Mouse (Mus musculus) forelimb bud, embryonic 11.5 days (tissue): ENCODE data around the gene Gm48551.

ENCODE experiments used
- DNase-seq: peaks from one replicate; pipeline ENCODE4 v3.0.0-alpha.2; 2012; ENCODE audit warnings: low read depth, low spot score

Gene Gm48551

GRCm38 (mm10) chr10:81382039-81382438 lies 2.2 kb upstream of the Gm48551 start:
- DNase-seq = no peak

DNA sequence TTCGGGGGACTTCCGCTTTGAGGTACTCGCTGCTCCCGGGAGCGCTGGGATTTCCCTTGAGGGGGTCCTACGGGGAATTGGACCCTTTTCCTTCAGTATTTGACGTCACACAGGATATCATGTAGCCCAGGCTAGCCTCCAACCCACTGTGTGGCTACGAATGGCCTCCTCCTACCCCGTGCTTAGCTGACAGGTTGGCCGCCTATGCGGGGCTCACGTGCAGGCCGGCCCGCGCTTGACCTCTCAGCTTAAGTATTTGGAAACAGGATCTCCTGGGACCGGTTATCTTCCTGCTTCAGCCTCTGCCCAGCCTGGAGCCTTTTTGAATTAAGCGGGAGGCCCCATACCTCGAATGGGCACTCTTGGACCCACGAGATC lies 328 bp downstream of the Gm48551 start:
- no peak for DNase-seq

GRCm38 (mm10) chr10:81385603-81386306 lies 1.5 kb downstream of the Gm48551 start:
- no peak for DNase-seq

GRCm38 (mm10) chr10:81387716-81388115 lies 3.5 kb downstream of the Gm48551 start:
- no peak for DNase-seq

- no peak for DNase-seq
Measured at GRCm38 (mm10) chr10:81388505-81389055, 4.3 kb downstream of the Gm48551 start, which contains the start of gene Gm48552. Gene Gm48552, plus strand, starts transcription at chr10:81389005.

DNA sequence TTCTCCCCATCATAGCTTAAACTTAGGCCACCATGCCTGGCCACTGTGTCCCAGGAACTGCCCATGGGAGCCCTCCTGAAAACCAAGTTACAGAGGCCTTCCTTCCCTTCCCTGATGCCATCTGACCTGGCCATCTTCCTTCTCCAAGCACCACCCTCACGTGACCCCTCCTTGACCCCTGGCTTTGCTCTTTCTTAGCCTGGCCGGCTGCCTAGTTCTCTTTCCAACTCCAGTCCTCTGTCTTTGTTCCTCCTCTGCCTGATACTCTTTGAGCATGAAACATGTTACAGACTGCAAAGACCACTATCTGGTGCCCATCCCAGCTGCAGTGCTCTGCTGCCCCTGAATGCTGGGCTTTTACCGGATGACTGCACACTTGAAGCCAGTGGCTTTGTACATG lies 5.1 kb downstream of the Gm48551 start:
- no peak for DNase-seq

DNA sequence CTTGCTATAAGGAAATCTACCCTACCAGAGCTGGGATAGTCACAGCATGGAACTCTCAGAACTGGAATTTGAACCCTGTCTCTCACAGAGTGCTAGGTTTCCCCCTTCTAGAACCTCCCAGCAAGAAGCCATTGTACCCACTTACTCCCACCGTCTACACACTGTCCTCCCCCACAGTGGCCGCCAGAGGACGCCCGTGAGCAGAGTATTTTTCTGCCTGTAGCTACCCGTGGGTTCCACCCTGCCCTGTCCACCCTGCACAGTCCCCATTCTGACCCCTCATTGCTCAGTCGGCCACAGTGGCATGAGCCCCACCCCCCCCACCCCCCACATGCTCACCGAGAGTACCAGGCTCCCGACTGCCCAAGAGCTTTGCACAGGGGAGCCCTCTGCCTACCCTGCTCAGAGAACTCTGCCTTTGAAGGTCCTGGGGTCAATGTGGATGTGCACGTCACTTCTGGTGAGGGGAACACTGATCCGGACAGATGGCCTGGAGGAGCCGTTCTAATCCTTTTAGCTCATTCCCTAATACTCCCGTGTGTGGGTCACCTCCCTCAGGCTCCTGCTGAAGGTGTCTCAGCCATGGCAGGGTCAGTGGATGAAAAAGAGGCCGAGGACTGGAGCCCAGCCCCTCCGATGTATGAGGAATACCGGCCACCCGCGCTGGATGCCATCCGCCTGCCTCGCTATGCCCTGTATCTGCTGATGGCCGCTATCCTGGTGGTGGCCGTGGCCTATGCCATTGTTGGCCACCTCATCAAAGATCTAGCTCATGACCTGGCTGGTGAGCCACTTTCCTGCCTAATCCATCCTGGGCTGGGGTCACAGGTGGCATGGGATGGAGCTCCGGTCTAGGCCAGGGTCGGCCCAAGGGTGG lies 5.8 kb downstream of the Gm48551 start:
- peak; percentile 62 for DNase-seq

- DNase-seq = no peak
Measured at GRCm38 (mm10) chr10:81390678-81390965, 6.4 kb downstream of the Gm48551 start.

GRCm38 (mm10) chr10:81392270-81392669 lies 8.0 kb downstream of the Gm48551 start:
- DNase-seq = no peak

GRCm38 (mm10) chr10:81392781-81393185 lies 8.5 kb downstream of the Gm48551 start, which contains the start of gene Smim24:
Gene Smim24, plus strand, starts transcription at chr10:81393051.
- no peak for DNase-seq

- no peak for DNase-seq
Measured at GRCm38 (mm10) chr10:81393456-81394063, 9.3 kb downstream of the Gm48551 start.

DNA sequence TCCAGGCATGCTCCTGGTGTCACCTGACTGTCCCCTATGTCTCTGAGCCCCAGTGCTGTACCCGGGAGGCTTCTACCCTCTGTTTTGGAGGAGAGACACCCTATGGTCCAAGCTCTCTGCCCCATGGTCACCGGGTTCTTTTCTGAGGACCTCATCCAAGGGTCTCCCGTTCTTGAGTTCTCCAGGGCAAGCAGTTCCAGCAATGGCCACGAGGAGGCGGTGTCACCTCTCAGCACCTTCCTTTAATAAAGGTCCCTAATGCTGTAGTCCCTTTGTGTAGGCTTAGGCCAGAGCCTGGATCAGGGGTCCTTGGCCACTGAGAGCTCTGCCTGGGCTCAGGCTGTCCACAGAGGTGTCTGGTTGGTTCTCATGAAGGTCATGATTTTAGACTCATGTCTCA lies 10.9 kb downstream of the Gm48551 start:
- peak; percentile 80 for DNase-seq

DNA sequence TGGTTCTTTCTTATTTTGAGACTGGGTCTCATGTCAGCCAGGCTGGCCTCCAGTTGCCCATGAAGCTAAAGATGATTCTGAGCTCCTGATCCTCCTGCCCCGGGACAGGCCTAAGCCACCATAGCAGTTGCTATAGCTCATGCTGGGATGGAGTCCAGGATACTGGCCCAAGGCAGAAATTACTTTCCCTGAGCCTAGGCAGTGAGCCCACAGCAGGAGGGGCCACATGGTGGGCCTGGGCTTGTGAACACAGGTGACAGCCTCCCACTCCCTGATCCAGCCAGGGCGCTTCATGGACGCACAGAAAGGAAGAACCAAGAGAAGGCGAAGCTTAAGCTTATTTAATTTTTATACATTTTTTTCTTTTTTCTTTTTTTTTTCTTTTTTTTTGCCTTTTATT lies 11.6 kb downstream of the Gm48551 start:
- DNase-seq = no peak

DNA sequence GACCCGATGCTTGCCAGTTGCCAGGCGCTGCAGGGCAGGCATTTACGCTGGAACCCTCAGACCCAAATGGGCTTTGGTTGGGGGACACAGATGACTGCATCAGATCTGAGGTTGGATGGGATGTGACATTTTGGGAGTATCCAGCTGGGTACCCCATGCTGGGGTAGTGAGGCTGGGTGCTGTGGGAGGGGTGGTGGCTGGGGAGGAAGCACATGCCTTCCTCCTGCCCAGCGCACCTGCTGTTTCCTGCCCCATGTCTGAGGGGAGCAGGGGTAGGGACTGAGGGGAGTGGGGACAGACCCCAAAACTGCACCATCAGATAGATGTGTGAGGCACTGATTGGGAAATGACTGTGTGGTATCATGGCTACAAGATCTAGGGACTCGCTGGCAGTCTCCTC lies 12.5 kb downstream of the Gm48551 start:
- no peak for DNase-seq

DNA sequence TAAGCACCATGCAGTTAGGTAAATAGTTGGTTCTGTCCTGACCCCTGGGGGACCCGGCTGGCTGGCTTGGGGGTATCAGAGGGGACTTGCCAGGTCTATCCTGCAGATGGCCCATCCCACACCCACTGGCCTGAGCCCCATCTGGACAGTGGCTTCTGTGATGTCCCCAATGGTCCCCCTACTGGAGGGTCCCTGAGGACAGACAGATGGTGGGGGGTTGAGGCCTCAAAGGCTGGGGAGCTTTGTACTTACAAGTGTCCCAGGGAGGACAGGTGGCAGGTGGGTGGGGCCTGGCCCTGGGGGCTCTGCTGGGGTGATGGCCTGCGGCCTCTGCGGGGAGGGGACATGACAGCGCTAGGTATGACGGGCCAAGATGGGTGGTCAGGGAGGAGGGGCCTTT lies 15.0 kb downstream of the Gm48551 start:
- no peak for DNase-seq

GRCm38 (mm10) chr10:81399798-81400308 lies 15.6 kb downstream of the Gm48551 start:
- no peak for DNase-seq

GRCm38 (mm10) chr10:81400371-81401204 lies 16.3 kb downstream of the Gm48551 start:
- DNase-seq = no peak

GRCm38 (mm10) chr10:81401205-81401520 lies 16.9 kb downstream of the Gm48551 start:
- DNase-seq = peak; percentile 52

DNA sequence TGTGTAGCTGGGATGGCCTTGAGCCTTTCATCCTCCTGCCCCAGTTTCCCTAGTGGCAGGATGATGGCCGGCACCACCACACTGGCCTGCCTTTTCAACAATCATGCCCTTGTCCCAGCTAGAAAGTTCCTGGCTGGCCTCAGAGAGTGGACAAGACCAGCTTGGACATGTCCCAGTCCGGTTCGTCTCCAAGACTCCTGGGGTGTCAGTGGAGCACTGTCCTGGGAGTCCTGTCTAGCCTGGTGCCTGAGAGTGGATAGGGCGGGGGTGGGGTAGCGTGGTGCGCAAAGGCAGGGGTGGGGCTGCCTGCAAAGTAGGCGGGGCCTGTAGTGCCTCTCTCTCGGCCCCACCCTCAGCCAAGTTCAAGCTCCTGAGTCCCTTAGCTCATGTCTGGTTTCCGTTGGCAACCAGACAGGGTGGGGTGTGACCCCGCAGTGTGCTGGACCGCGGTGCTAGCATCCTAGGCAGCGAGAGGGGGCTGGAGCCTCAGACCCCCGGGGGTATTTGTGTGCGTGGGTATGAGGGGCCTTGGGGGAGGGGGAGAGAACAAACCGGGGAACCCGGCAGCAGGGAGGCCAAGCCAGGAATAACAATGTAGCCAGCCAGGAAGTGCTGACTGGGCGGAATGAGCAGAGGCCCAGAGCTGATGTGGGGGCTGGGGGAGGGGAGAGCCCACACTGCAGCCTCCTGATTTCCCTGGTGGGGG lies 17.4 kb downstream of the Gm48551 start:
- peak; percentile 81 for DNase-seq

GRCm38 (mm10) chr10:81402227-81402765 lies 18.0 kb downstream of the Gm48551 start:
- no peak for DNase-seq
